Comparison of ENCODE assay signal across 23 mouse cellular contexts in the genomic region with DNA sequence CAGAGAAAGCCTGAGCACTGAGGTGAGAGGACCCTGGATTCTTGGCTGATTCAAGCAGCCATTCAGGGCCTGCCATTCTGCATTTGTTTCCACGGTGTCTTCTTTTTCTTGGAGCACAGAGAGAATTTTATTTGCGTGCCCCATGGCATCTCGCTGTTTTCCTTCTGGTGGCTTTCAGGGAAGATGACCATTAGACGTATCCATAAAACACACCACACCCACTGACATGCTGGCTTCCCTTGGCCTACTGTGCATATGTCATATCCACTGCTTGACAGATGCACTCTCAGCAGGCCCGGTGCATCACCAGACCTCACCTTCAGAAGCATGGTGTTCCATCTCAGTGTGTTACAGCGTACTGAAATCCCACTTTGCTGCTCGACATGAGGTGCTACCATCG.
DNase-seq lines count a peak whose midpoint lies in the region; ATAC-seq and TF ChIP-seq lines count a peak whose summit lies in the region.
"Had no signal": no experiment of that assay in that cellular context is flagged by ENCODE, and none has a peak within 500 bp of the region (broad histone marks: within the 10 kb centered on the region; RNA-seq: fewer than 3 reads in every experiment).

No protein-coding gene starts in this region.

- no peak overlapping the region for H3K9ac ChIP-seq in liver, postnatal 0 days (replicated peaks)
- H3K9ac ChIP-seq: embryonic facial prominence, embryonic 12.5 days; forebrain, embryonic 15.5 days; heart, embryonic 15.5 days; limb, embryonic 12.5 days; liver, embryonic 15.5 days; lung, embryonic 15.5 days; midbrain, embryonic 13.5 days; neural tube, embryonic 15.5 days had no signal

- TF ChIP-seq EP300 in liver, postnatal 0 days (IDR thresholded peaks at IDR 0.05; ENCODE audit: low read depth), result no peak

- 87% methylated on average over 8 of the region's 8 CpGs for WGBS in liver, postnatal 0 days (ENCODE audit: insufficient replicate concordance)

- peak; percentile 89 for ATAC-seq in cerebellum, adult (ENCODE audit: insufficient number of reproducible peaks, low FRiP score, low TSS enrichment)
- no peak for ATAC-seq in liver, postnatal 0 days
- ATAC-seq: forebrain, embryonic 15.5 days; intestine, postnatal 0 days; midbrain, embryonic 13.5 days had no signal

- peak; percentile 97 for DNase-seq in brain, adult 2 months (ENCODE audit: low read depth, low spot score)
- peak; percentile 86 for DNase-seq in cerebellum, adult 8-10 months
- peak; percentile 89 to 90 for DNase-seq in cerebellum, postnatal 25 days
- no peak for DNase-seq in liver, postnatal 0 days
- no peak for DNase-seq in gastrocnemius, adult 2 months
- DNase-seq: adrenal gland, adult 2 months; B cell, adult 2 months; embryo, embryonic 11 days; kidney, adult 9 months; kidney, postnatal 10 days; layer of hippocampus, adult 9-11 months; retina, postnatal 1 day; right cerebral cortex, postnatal 14 days had no signal

- H3K4me2 ChIP-seq in liver, postnatal 0 days (ENCODE audit: low read depth, low read length), result no peak overlapping the region
- H3K4me2 ChIP-seq: embryonic facial prominence, embryonic 12.5 days; forebrain, embryonic 15.5 days; heart, embryonic 15.5 days; limb, embryonic 12.5 days; liver, embryonic 15.5 days; lung, embryonic 15.5 days; midbrain, embryonic 13.5 days; neural tube, embryonic 15.5 days had no signal

- no peak overlapping the region for H3K4me3 ChIP-seq in liver, postnatal 0 days (ENCODE audit: low read depth, low read length)
- H3K4me3 ChIP-seq in gastrocnemius, adult 2 months, result no peak overlapping the region
- H3K4me3 ChIP-seq: embryonic facial prominence, embryonic 12.5 days; forebrain, embryonic 15.5 days; heart, embryonic 15.5 days; limb, embryonic 12.5 days; liver, embryonic 15.5 days; lung, embryonic 15.5 days; midbrain, embryonic 13.5 days; neural tube, embryonic 15.5 days had no signal

- TF ChIP-seq CTCF in liver, postnatal 0 days (IDR thresholded peaks at IDR 0.05; ENCODE audit: low read depth), result no peak
- TF ChIP-seq CTCF in gastrocnemius, adult 2 months (IDR thresholded peaks at IDR 0.05), result no peak

- no peaks in the 10 kb centered on the region for H3K27me3 ChIP-seq in liver, postnatal 0 days (ENCODE audit: insufficient read depth, low read length)
- H3K27me3 ChIP-seq: embryonic facial prominence, embryonic 12.5 days; forebrain, embryonic 15.5 days; heart, embryonic 15.5 days; limb, embryonic 12.5 days; liver, embryonic 15.5 days; lung, embryonic 15.5 days; midbrain, embryonic 13.5 days; neural tube, embryonic 15.5 days had no signal

- no peaks in the 10 kb centered on the region for H3K4me1 ChIP-seq in liver, postnatal 0 days (ENCODE audit: insufficient read depth)
- H3K4me1 ChIP-seq: embryonic facial prominence, embryonic 12.5 days; heart, embryonic 15.5 days; limb, embryonic 12.5 days; liver, embryonic 15.5 days; lung, embryonic 15.5 days; neural tube, embryonic 15.5 days had no signal

- no peaks in the 10 kb centered on the region for H3K36me3 ChIP-seq in liver, postnatal 0 days (replicated peaks; ENCODE audit: insufficient read depth, low read length)
- H3K36me3 ChIP-seq: embryonic facial prominence, embryonic 12.5 days; forebrain, embryonic 15.5 days; heart, embryonic 15.5 days; limb, embryonic 12.5 days; liver, embryonic 15.5 days; lung, embryonic 15.5 days; midbrain, embryonic 13.5 days; neural tube, embryonic 15.5 days had no signal

- H3K27ac ChIP-seq in liver, postnatal 0 days (ENCODE audit: low read depth), result no peak overlapping the region
- no peak overlapping the region for H3K27ac ChIP-seq in gastrocnemius, adult 2 months
- H3K27ac ChIP-seq: embryonic facial prominence, embryonic 12.5 days; forebrain, embryonic 15.5 days; heart, embryonic 15.5 days; limb, embryonic 12.5 days; liver, embryonic 15.5 days; lung, embryonic 15.5 days; midbrain, embryonic 13.5 days; neural tube, embryonic 15.5 days had no signal

- intact Hi-C loops in gastrocnemius, adult 2 months (cut with DNase I), result no loop called here

- H3K9me3 ChIP-seq in liver, postnatal 0 days (ENCODE audit: low read length), result no peaks in the 10 kb centered on the region
- H3K9me3 ChIP-seq: embryonic facial prominence, embryonic 12.5 days; forebrain, embryonic 15.5 days; heart, embryonic 15.5 days; limb, embryonic 12.5 days; liver, embryonic 15.5 days; lung, embryonic 15.5 days; midbrain, embryonic 13.5 days; neural tube, embryonic 15.5 days had no signal

Comparison
In these comparisons a context has a peak if more than half of its experiments do, and no peak if none do; other contexts are left out.
1. DNase-seq: peak in brain, adult 2 months (single experiment), cerebellum, adult 8-10 months (single experiment) and cerebellum, postnatal 25 days (2 of 2); none in liver, postnatal 0 days (single experiment) and gastrocnemius, adult 2 months (single experiment).